Mouse (Mus musculus) thymus, adult 2 months (tissue): ENCODE measurements around the gene Cnn3. TPM values are rescaled to one million over a fixed set of nuclear protein-coding genes. Genes with fewer than 3 reads are reported as not detected.
A peak's percentile ranks its signal among the peaks of the same experiment; 100 is the strongest.

Experiments
- DNase-seq: peaks from one replicate; pipeline ENCODE4 v3.0.0; 2021
- H3K27ac ChIP-seq: fragments of 200-500 bp; 2 replicates; pipeline ENCODE4 v1.5.1; 2012; ENCODE audit warnings: low read length, control low read depth; ENCODE audit not compliant: control insufficient read depth, insufficient read depth
- H3K27me3 ChIP-seq: fragments of 200-500 bp; 2 replicates; pipeline ENCODE4 v1.6.1; 2012; ENCODE audit warnings: mild to moderate bottlenecking, low read length, moderate library complexity, mixed read lengths; ENCODE audit not compliant: control insufficient read depth, insufficient read depth
- H3K36me3 ChIP-seq: fragments of 200-500 bp; 2 replicates; pipeline ENCODE4 v1.6.1; 2012; ENCODE audit warnings: mild to moderate bottlenecking, low read length, moderate library complexity; ENCODE audit not compliant: control insufficient read depth, insufficient read depth
- H3K4me1 ChIP-seq: fragments of 200-500 bp; replicated peaks from 2 replicates; pipeline ENCODE4 v1.6.1; 2012; ENCODE audit warnings: low read length; ENCODE audit not compliant: control insufficient read depth, insufficient read depth
- H3K4me3 ChIP-seq: fragments of 200-500 bp; 2 replicates; pipeline ENCODE4 v1.5.1; 2012; ENCODE audit warnings: mild to moderate bottlenecking, low read length, control low read depth, moderate library complexity; ENCODE audit not compliant: control insufficient read depth, insufficient read depth
- CTCF ChIP-seq: fragments of 200-500 bp; IDR thresholded peaks from 2 replicates; pipeline ENCODE4 v1.5.1; 2012; ENCODE audit warnings: mild to moderate bottlenecking, control low read depth, low read length, moderate library complexity, borderline replicate concordance; ENCODE audit not compliant: control insufficient read depth, poor library complexity, insufficient read depth; ENCODE audit errors: extremely low read depth
- POLR2A ChIP-seq: fragments of 200-500 bp; IDR thresholded peaks from 2 replicates; pipeline ENCODE4 v1.6.1; 2012; ENCODE audit warnings: mild to moderate bottlenecking, low read length, control low read depth, moderate library complexity; ENCODE audit not compliant: control insufficient read depth, poor library complexity, insufficient read depth; ENCODE audit errors: extremely low read depth
- WGBS: fragments of 180-500 bp; shearing (Covaris S2); methylation state at CpG from one replicate; pipeline ENCODE4 v1.1.7; 2018; 5-methylcytosine and 5-hydroxymethylcytosine counted together
- polyA plus RNA-seq: library from polyadenylated mRNA; depleted of rRNA; stranded (reverse); fragments of >200 nt; gene quantifications from 2 replicates; pipeline ENCODE4 v1.2.3, GENCODE M21; 2012

Cnn3 gene
- polyA plus RNA-seq, 1 experiment: 212 TPM

- peaks cover 28% of the 10 kb centered on the region for H3K4me1 ChIP-seq
- no peak for TF ChIP-seq CTCF
- no peak for TF ChIP-seq POLR2A
- no peak for DNase-seq
- WGBS: 51% methylated on average over 7 of the region's 7 CpGs
- no peaks in the 10 kb centered on the region for H3K36me3 ChIP-seq
- no peak overlapping the region for H3K4me3 ChIP-seq
- H3K27me3 ChIP-seq: no peaks in the 10 kb centered on the region
- H3K27ac ChIP-seq: no peak overlapping the region
Observed at GRCm38 (mm10) chr3:121437996-121438395, 11.7 kb downstream of the Cnn3 start.

- Histone ChIP-seq H3K4me3 (no peak overlapping the region), H3K27me3 (no peaks in the 10 kb centered on the region), H3K27ac (no peak overlapping the region), H3K4me1 (peaks cover 40% of the 10 kb centered on the region), H3K36me3 (no peaks in the 10 kb centered on the region)
- no peak for DNase-seq
- 95% methylated on average over 11 of the region's 11 CpGs for WGBS
- no peak for TF ChIP-seq POLR2A
- no peak for TF ChIP-seq CTCF
Observed at GRCm38 (mm10) chr3:121439623-121440161, 13.4 kb downstream of the Cnn3 start.

GRCm38 (mm10) chr3:121441504-121441903, 15.2 kb downstream of the Cnn3 start:
- 96% methylated on average over 12 of the region's 12 CpGs for WGBS
- H3K4me1 ChIP-seq: peaks cover 46% of the 10 kb centered on the region
- TF ChIP-seq POLR2A: no peak
- TF ChIP-seq CTCF: no peak
- no peak overlapping the region for H3K4me3 ChIP-seq
- DNase-seq: no peak
- H3K36me3 ChIP-seq: no peaks in the 10 kb centered on the region
- H3K27ac ChIP-seq: no peak overlapping the region
- no peaks in the 10 kb centered on the region for H3K27me3 ChIP-seq

GRCm38 (mm10) chr3:121442288-121442687, 16.0 kb downstream of the Cnn3 start:
- WGBS: 68% methylated on average over 5 of the region's 5 CpGs
- no peak overlapping the region for H3K27ac ChIP-seq
- TF ChIP-seq POLR2A (no peak), CTCF (no peak)

DNA sequence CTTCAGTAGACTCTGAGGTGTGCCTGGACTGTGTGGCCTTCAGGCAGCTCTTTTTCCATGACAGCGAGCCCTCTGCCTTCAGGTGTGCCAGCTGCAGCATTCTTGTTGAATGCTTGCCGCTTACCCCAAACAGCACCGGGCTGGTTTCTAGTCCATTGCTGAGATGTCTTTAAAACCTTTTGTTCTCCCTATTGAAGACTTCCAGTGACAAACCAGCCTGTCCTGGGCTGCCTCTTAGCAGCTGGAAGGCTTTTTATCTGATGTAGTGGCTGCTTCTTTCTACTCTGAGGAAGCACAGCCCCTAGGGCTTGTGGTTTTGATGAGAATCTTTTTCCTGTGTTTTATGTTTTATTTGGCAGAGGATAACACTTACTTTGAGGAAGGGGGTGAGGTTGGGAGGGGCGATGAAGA, 17.6 kb downstream of the Cnn3 start:
- H3K27ac ChIP-seq: no peak overlapping the region; the same call in 1 of the 2 replicates
- peak; percentile 15 for DNase-seq
- H3K4me3 ChIP-seq: no peak overlapping the region
- H3K27me3 ChIP-seq: no peaks in the 10 kb centered on the region
- no peaks in the 10 kb centered on the region for H3K36me3 ChIP-seq
- peaks cover 36% of the 10 kb centered on the region for H3K4me1 ChIP-seq
- 4% methylated on average over 4 of the region's 4 CpGs for WGBS
- no peak for TF ChIP-seq CTCF
- no peak for TF ChIP-seq POLR2A

More at GRCm38 (mm10) chr3:121442288-121442687, 16.0 kb downstream of the Cnn3 start:
- H3K4me3 ChIP-seq: no peak overlapping the region
- no peaks in the 10 kb centered on the region for H3K27me3 ChIP-seq
- H3K4me1 ChIP-seq: peaks cover 43% of the 10 kb centered on the region
- H3K36me3 ChIP-seq: no peaks in the 10 kb centered on the region
- DNase-seq: no peak

- DNase-seq: no peak
- TF ChIP-seq POLR2A (no peak), CTCF (no peak)
- WGBS: 86% methylated on average over 6 of the region's 6 CpGs
- Histone ChIP-seq H3K4me1 (peaks cover 33% of the 10 kb centered on the region), H3K36me3 (no peaks in the 10 kb centered on the region), H3K4me3 (no peak overlapping the region), H3K27ac (no peak overlapping the region), H3K27me3 (no peaks in the 10 kb centered on the region)
Observed at GRCm38 (mm10) chr3:121444414-121444813, 18.1 kb downstream of the Cnn3 start.

DNA sequence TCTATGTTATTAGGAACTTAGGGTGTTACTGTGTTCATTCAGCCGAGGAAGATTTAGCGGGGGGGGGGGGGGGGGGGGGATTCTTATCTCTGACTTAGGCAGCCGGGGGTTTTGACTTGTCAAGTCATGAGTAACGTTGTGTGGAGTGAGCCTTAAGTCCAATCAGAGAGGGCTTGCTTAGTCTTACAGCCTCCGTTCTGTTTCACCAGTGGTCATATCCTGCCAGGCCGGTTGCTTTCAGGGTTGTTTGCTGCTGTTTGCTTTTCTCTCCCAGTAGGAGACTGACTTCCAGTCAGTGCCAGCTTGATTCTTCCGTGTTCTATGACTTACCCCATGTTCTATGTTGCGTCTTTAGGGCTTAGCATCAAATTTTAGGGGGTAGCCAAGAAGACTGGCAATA, 20.2 kb downstream of the Cnn3 start:
- Histone ChIP-seq H3K36me3 (peaks cover 8% of the 10 kb centered on the region), H3K4me1 (peaks cover 34% of the 10 kb centered on the region), H3K27ac (no peak overlapping the region), H3K4me3 (no peak overlapping the region), H3K27me3 (no peaks in the 10 kb centered on the region)
- DNase-seq: no peak
- 92% methylated on average over 8 of the region's 8 CpGs for WGBS
- no peak for TF ChIP-seq CTCF
- TF ChIP-seq POLR2A: no peak
